Mouse (Mus musculus): ENCODE results near the gene Foxd3. TPM values are rescaled to one million over a fixed set of nuclear protein-coding genes. Genes with fewer than 3 reads are reported as not detected.

The Foxd3 gene
- polyA plus RNA-seq, 1 experiment from 2014 or later, result 0.65 TPM

- Histone ChIP-seq H3K9ac (ENCODE audit: low read length) (no peak overlapping the region), H3K4me1 (replicated peaks; ENCODE audit: control insufficient read depth, insufficient read depth) (peaks cover 2% of the 10 kb centered on the region; the same call in 1 of the 2 replicates), H3K36me3 (ENCODE audit: control insufficient read depth, insufficient read depth, low read length) (no peaks in the 10 kb centered on the region), H3K27ac (replicated peaks) (no peak overlapping the region), H3K4me3 (ENCODE audit: low read depth, low read length) (peak overlapping the region; percentile 18), H3K4me2 (replicated peaks; ENCODE audit: low read depth) (peak overlapping the region; percentile 25; the same call in 1 of the 2 replicates), H3K27me3 (ENCODE audit: control insufficient read depth, insufficient read depth, low read length) (peaks cover 38% of the 10 kb centered on the region), H3K9me3 (ENCODE audit: control insufficient read depth, low read length) (no peaks in the 10 kb centered on the region)
- 3% methylated on average over 59 of the region's 59 CpGs for WGBS
- no peak for DNase-seq (ENCODE audit: low spot score)
- ATAC-seq (ENCODE audit: low FRiP score, low TSS enrichment), result no peak
- no peak for TF ChIP-seq CTCF (IDR thresholded peaks at IDR 0.05; ENCODE audit: low read depth)
- no peak for TF ChIP-seq EP300 (optimal IDR thresholded peaks at IDR 0.05)
Observed at GRCm38 (mm10) chr4:99650945-99651690, 5.0 kb upstream of the Foxd3 start.

DNA sequence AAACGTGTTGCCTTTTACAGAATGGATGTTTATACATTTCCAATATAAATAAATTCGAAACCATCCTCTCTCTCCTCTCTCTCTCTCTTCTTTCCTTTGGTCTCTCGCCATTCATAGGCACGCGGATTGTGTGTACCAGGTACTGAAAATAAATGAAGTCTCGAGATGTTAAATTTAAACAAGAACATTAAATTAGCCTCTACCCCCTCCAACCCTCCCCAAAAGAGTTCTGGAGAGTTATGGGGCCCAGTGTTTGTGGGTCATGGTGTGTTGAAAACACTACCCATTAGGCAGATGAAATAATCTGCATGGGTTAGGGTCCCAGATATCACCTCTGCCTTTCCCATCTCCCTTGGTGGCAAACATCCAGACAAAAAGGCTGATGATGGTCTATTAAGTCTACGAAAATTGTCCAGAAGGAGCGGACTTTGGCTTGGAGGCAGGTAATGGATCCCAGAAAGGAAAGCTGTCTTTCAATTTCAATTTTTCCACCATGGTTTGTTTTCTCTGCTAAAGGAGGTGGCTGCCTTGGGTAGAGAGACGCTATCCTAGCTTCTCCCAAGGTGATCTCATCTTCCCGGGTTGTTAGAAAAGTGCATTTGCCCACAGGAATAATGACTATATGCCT, 4.2 kb upstream of the Foxd3 start:
- ATAC-seq (ENCODE audit: low FRiP score, low TSS enrichment), result no peak
- TF ChIP-seq CTCF (IDR thresholded peaks at IDR 0.05; ENCODE audit: low read depth) (no peak), EP300 (optimal IDR thresholded peaks at IDR 0.05) (no peak)
- H3K4me2 ChIP-seq (replicated peaks; ENCODE audit: low read depth), result no peak overlapping the region
- WGBS, result 20% methylated on average over 10 of the region's 10 CpGs
- no peaks in the 10 kb centered on the region for H3K9me3 ChIP-seq (ENCODE audit: control insufficient read depth, low read length)
- H3K9ac ChIP-seq (ENCODE audit: low read length), result no peak overlapping the region
- DNase-seq (ENCODE audit: low spot score), result no peak
- H3K27me3 ChIP-seq (ENCODE audit: control insufficient read depth, insufficient read depth, low read length), result peaks cover 40% of the 10 kb centered on the region
- no peak overlapping the region for H3K4me3 ChIP-seq (ENCODE audit: low read depth, low read length)
- H3K4me1 ChIP-seq (replicated peaks; ENCODE audit: control insufficient read depth, insufficient read depth), result peaks cover 2% of the 10 kb centered on the region; the same call in 1 of the 2 replicates
- no peaks in the 10 kb centered on the region for H3K36me3 ChIP-seq (ENCODE audit: control insufficient read depth, insufficient read depth, low read length)
- H3K27ac ChIP-seq (replicated peaks), result no peak overlapping the region

GRCm38 (mm10) chr4:99652576-99653210, 3.4 kb upstream of the Foxd3 start:
- ATAC-seq (ENCODE audit: low FRiP score, low TSS enrichment), result no peak
- peaks cover 2% of the 10 kb centered on the region; the same call in 1 of the 2 replicates for H3K4me1 ChIP-seq (replicated peaks; ENCODE audit: control insufficient read depth, insufficient read depth)
- H3K36me3 ChIP-seq (ENCODE audit: control insufficient read depth, insufficient read depth, low read length), result no peaks in the 10 kb centered on the region
- no peak for TF ChIP-seq EP300 (optimal IDR thresholded peaks at IDR 0.05)
- TF ChIP-seq CTCF (IDR thresholded peaks at IDR 0.05; ENCODE audit: low read depth), result no peak
- DNase-seq (ENCODE audit: low spot score), result no peak
- H3K27me3 ChIP-seq (ENCODE audit: control insufficient read depth, insufficient read depth, low read length), result peaks cover 45% of the 10 kb centered on the region
- no peak overlapping the region for H3K4me2 ChIP-seq (replicated peaks; ENCODE audit: low read depth)
- H3K9me3 ChIP-seq (ENCODE audit: control insufficient read depth, low read length), result no peaks in the 10 kb centered on the region
- no peak overlapping the region for H3K27ac ChIP-seq (replicated peaks)
- no peak overlapping the region for H3K4me3 ChIP-seq (ENCODE audit: low read depth, low read length)
- WGBS, result 3% methylated on average over 19 of the region's 19 CpGs
- no peak overlapping the region for H3K9ac ChIP-seq (ENCODE audit: low read length)

DNA sequence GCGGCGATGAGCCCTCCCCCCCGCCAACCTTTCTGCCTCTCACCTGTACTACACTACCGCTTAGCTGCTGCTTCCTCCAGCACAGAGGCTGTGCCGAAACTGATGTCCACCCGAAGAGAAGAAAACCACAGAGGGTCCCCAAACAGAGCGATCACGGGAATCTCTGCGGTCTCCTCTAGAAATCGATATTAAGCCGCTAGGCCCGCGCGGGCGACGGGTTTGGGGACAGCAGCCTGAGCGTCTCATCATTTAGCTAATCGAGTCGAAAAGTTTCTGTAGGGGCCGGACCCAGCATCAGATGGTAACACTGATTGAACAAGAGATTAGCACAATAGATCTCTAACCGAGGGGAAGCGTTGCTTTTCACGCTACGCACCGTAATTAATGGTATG, 2.9 kb upstream of the Foxd3 start:
- no peak for TF ChIP-seq EP300 (optimal IDR thresholded peaks at IDR 0.05)
- TF ChIP-seq CTCF (IDR thresholded peaks at IDR 0.05; ENCODE audit: low read depth), result no peak
- H3K27me3 ChIP-seq (ENCODE audit: control insufficient read depth, insufficient read depth, low read length), result peaks cover 48% of the 10 kb centered on the region
- H3K4me3 ChIP-seq (ENCODE audit: low read depth, low read length), result no peak overlapping the region

DNA sequence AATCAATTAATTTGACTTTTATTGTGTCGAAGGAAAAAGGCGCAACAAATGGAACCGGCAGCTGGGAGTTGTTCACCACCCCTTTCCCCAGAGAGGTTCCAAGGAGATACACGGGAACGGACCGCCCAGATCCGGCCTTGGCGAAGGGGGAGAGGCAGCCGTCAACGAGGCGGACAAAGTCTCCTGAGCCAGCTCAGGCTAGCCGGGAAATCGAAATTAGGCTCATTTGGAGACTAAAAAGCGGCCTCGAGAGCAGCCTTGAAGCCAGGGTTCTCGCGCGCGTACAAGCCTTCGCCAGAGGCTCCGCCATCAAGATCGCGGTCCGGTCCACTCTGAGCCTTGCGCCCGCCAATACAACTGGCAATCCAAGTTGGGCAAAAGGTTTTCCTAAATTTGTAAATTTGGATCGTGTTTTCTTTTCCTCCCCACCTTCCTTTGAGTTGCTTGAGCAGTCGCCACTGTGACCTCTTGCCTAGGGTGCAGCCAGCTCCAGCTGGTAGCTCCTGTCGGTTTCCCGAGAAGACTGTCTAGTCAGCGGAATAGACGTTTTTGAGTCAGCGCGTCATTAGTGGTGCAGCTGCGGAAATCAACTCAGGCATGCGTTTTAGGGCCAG, 2.4 kb upstream of the Foxd3 start:
- DNase-seq (ENCODE audit: low spot score) (no peak), ATAC-seq (ENCODE audit: low FRiP score, low TSS enrichment) (no peak)
- TF ChIP-seq EP300 (optimal IDR thresholded peaks at IDR 0.05), result no peak
- no peak for TF ChIP-seq CTCF (IDR thresholded peaks at IDR 0.05; ENCODE audit: low read depth)
- 2% methylated on average over 36 of the region's 36 CpGs for WGBS
- no peaks in the 10 kb centered on the region for H3K36me3 ChIP-seq (ENCODE audit: control insufficient read depth, insufficient read depth, low read length)
- H3K4me3 ChIP-seq (ENCODE audit: low read depth, low read length), result 0 out of 2 replicates have a peak overlapping the region, but pooled peaks have one; percentile 12
- H3K4me1 ChIP-seq (replicated peaks; ENCODE audit: control insufficient read depth, insufficient read depth), result peaks cover 2% of the 10 kb centered on the region; the same call in 1 of the 2 replicates
- H3K27me3 ChIP-seq (ENCODE audit: control insufficient read depth, insufficient read depth, low read length), result peaks cover 48% of the 10 kb centered on the region
- no peak overlapping the region for H3K27ac ChIP-seq (replicated peaks)
- H3K9me3 ChIP-seq (ENCODE audit: control insufficient read depth, low read length), result no peaks in the 10 kb centered on the region
- no peak overlapping the region for H3K9ac ChIP-seq (ENCODE audit: low read length)
- H3K4me2 ChIP-seq (replicated peaks; ENCODE audit: low read depth), result no peak overlapping the region

More for the DNA sequence above, 2.9 kb upstream of the Foxd3 start:
- Histone ChIP-seq H3K36me3 (ENCODE audit: control insufficient read depth, insufficient read depth, low read length) (no peaks in the 10 kb centered on the region), H3K4me1 (replicated peaks; ENCODE audit: control insufficient read depth, insufficient read depth) (peaks cover 2% of the 10 kb centered on the region; the same call in 1 of the 2 replicates), H3K9me3 (ENCODE audit: control insufficient read depth, low read length) (no peaks in the 10 kb centered on the region), H3K4me2 (replicated peaks; ENCODE audit: low read depth) (no peak overlapping the region), H3K27ac (replicated peaks) (no peak overlapping the region), H3K9ac (ENCODE audit: low read length) (no peak overlapping the region)
- DNase-seq (ENCODE audit: low spot score) (no peak), ATAC-seq (ENCODE audit: low FRiP score, low TSS enrichment) (no peak)
- 3% methylated on average over 25 of the region's 25 CpGs for WGBS

Measured in stomach, postnatal 0 days (tissue).